Mouse (Mus musculus) CH12.LX (cell line): ENCODE results near the gene Sbf2. TPM values are rescaled to one million over a fixed set of nuclear protein-coding genes. Genes with fewer than 3 reads are reported as not detected.

Source experiments
- DNase-seq: peaks from one replicate; pipeline ENCODE4 v3.0.0-alpha.2; 2013; ENCODE audit errors: extremely low read depth
- H3K27ac ChIP-seq: 2 replicates; pipeline ENCODE4 v1.5.1; 2012; ENCODE audit warnings: low read depth, mild to moderate bottlenecking, control low read depth, moderate library complexity; ENCODE audit not compliant: insufficient read depth
- H3K27me3 ChIP-seq: replicated peaks from 2 replicates; pipeline ENCODE3; 2012; ENCODE audit warnings: inconsistent platforms
- H3K36me3 ChIP-seq, 2 experiments: replicated peaks in 1 of 2; 2 replicates each; pipeline versions ENCODE3 to v1.6.1; 2012; ENCODE audit warnings: inconsistent platforms in 1 of 2, low read length in 1 of 2, mild to moderate bottlenecking in 1 of 2, mixed read lengths in 1 of 2, moderate library complexity in 1 of 2; ENCODE audit not compliant: control insufficient read depth in 1 of 2, insufficient read depth in 1 of 2
- H3K4me1 ChIP-seq, 2 experiments: 2 replicates each; pipeline ENCODE4 v1.6.1; 2012; ENCODE audit warnings: inconsistent platforms in 1 of 2, moderate library complexity in 1 of 2; ENCODE audit not compliant: insufficient read depth in 2 of 2, control insufficient read depth in 1 of 2
- H3K4me2 ChIP-seq: 2 replicates; pipeline ENCODE4 v1.6.1; 2012; ENCODE audit warnings: low read depth, mild to moderate bottlenecking, control low read depth; ENCODE audit not compliant: poor library complexity, insufficient read depth, severe bottlenecking
- H3K4me3 ChIP-seq, 3 experiments: fragments of 150-350 bp in 1 of 3; sonication (generic) in 1 of 3; replicated peaks in 1 of 3; 2 replicates each; pipeline versions ENCODE3 to v1.5.1; 2011 to 2012; ENCODE audit warnings: low read depth in 2 of 3, low read length in 2 of 3, mild to moderate bottlenecking in 2 of 3, moderate library complexity in 2 of 3, control low read depth in 1 of 3, improper control_type of control experiment in 1 of 3, inconsistent platforms in 1 of 3, mixed read lengths in 1 of 3; ENCODE audit not compliant: poor library complexity in 1 of 3
- H3K79me2 ChIP-seq: replicated peaks from 2 replicates; pipeline ENCODE4 v1.6.1; 2012; ENCODE audit warnings: mild to moderate bottlenecking, moderate library complexity; ENCODE audit not compliant: control insufficient read depth, poor library complexity, insufficient read depth, severe bottlenecking; ENCODE audit errors: extremely low read depth
- H3K9ac ChIP-seq: 2 replicates; pipeline ENCODE4 v1.6.1; 2012; ENCODE audit warnings: low read depth, mild to moderate bottlenecking, control low read depth, moderate library complexity; ENCODE audit not compliant: insufficient read depth
- H3K9me3 ChIP-seq: replicated peaks from 2 replicates; pipeline ENCODE3; 2012; ENCODE audit warnings: low read length, inconsistent platforms, mixed read lengths
- CHD1 ChIP-seq: IDR thresholded peaks from 2 replicates; pipeline ENCODE4 v1.6.1; 2012; ENCODE audit warnings: low read depth, low read length, improper control_type of control experiment, inconsistent platforms
- CHD2 ChIP-seq: IDR thresholded peaks from 2 replicates; pipeline ENCODE4 v1.6.1; 2011; ENCODE audit warnings: low read length, improper control_type of control experiment
- E2F4 ChIP-seq: IDR thresholded peaks from 2 replicates; pipeline ENCODE4 v1.6.1; 2011; ENCODE audit warnings: low read depth, low read length, improper control_type of control experiment; ENCODE audit not compliant: insufficient replicate concordance
- ETS1 ChIP-seq: conservative IDR thresholded peaks from 2 replicates; pipeline ENCODE4 v1.6.1; 2012; ENCODE audit warnings: low read depth, mild to moderate bottlenecking, inconsistent platforms, low read length, improper control_type of control experiment, moderate library complexity
- HCFC1 ChIP-seq: IDR thresholded peaks from 2 replicates; pipeline ENCODE4 v1.6.1; 2012; ENCODE audit warnings: low read depth, mild to moderate bottlenecking, inconsistent platforms, low read length, improper control_type of control experiment
- KAT2A ChIP-seq: IDR thresholded peaks from 2 replicates; pipeline ENCODE4 v1.6.1; 2012; ENCODE audit warnings: low read length, improper control_type of control experiment, inconsistent platforms; ENCODE audit not compliant: insufficient replicate concordance
- MAFK ChIP-seq: IDR thresholded peaks from 2 replicates; pipeline ENCODE4 v1.6.1; 2011; ENCODE audit warnings: low read length, improper control_type of control experiment; ENCODE audit not compliant: insufficient replicate concordance
- MAX ChIP-seq: IDR thresholded peaks from 2 replicates; pipeline ENCODE4 v1.6.1; 2011; ENCODE audit warnings: low read length, improper control_type of control experiment
- MEF2A ChIP-seq: IDR thresholded peaks from 2 replicates; pipeline ENCODE4 v1.6.1; 2014; ENCODE audit warnings: low read depth, mild to moderate bottlenecking, inconsistent platforms, low read length, improper control_type of control experiment, borderline replicate concordance
- MXI1 ChIP-seq: IDR thresholded peaks from 2 replicates; pipeline ENCODE4 v1.6.1; 2011; ENCODE audit warnings: mild to moderate bottlenecking, low read depth, low read length, improper control_type of control experiment
- NRF1 ChIP-seq: IDR thresholded peaks from 2 replicates; pipeline ENCODE4 v1.6.1; 2014; ENCODE audit warnings: low read depth, mild to moderate bottlenecking, inconsistent platforms, low read length, improper control_type of control experiment, moderate library complexity
- POLR2AphosphoS2 ChIP-seq: IDR thresholded peaks from 2 replicates; pipeline ENCODE4 v1.6.1; 2011; ENCODE audit warnings: low read depth, low read length, improper control_type of control experiment
- RAD21 ChIP-seq: IDR thresholded peaks from 2 replicates; pipeline ENCODE4 v1.6.1; 2011; ENCODE audit warnings: low read depth, mild to moderate bottlenecking, low read length, improper control_type of control experiment, moderate library complexity
- SMC3 ChIP-seq: IDR thresholded peaks from 2 replicates; pipeline ENCODE4 v1.6.1; 2011; ENCODE audit warnings: low read depth, low read length, improper control_type of control experiment
- TBP ChIP-seq: conservative IDR thresholded peaks from 2 replicates; pipeline ENCODE4 v1.6.1; 2011; ENCODE audit warnings: low read depth, low read length, improper control_type of control experiment
- USF1 ChIP-seq: IDR thresholded peaks from 2 replicates; pipeline ENCODE4 v1.6.1; 2014; ENCODE audit warnings: low read depth, mild to moderate bottlenecking, inconsistent platforms, low read length, improper control_type of control experiment
- ZC3H11A ChIP-seq: IDR thresholded peaks from 2 replicates; pipeline ENCODE4 v1.6.1; 2012; ENCODE audit warnings: low read depth, mild to moderate bottlenecking, inconsistent platforms, low read length, improper control_type of control experiment
- ZNF384 ChIP-seq: IDR thresholded peaks from 2 replicates; pipeline ENCODE4 v1.6.1; 2012; ENCODE audit warnings: low read depth, low read length, improper control_type of control experiment, inconsistent platforms
- dilution Hi-C: fragments of 300-500 bp; cut with MboI; formaldehyde crosslinking; loops from 2 replicates; pipeline ENCODE4 v1.14.3; 2020; ENCODE audit warnings: low sequenced_read_pairs; ENCODE audit not compliant: extremely low pct_unique_long_range_greater_than_20kb, extremely low pct_ligation_motif_present
- in situ Hi-C: fragments of 300-500 bp; cut with MboI; formaldehyde crosslinking; loops from 3 replicates; pipeline ENCODE4 v1.14.3; 2019; ENCODE audit warnings: low sequenced_read_pairs, low pct_ligation_motif_present, low pct_unique_long_range_greater_than_20kb, mixed read lengths
- polyA plus RNA-seq: library from polyadenylated mRNA; unstranded; fragments of >175 nt; gene quantifications from 2 replicates; pipeline ENCODE4 v1.2.1, GENCODE M21; 2012; ENCODE audit warnings: low read depth; ENCODE audit not compliant: insufficient read length
- total RNA-seq, 2 experiments: library from RNA; depleted of rRNA; stranded (reverse); fragments of 300-350 nt in 1 of 2; fragments of >200 nt in 1 of 2; gene quantifications; 2 replicates each; pipeline ENCODE4 v1.2.3; 2012 to 2014

Sbf2 gene
- total and polyA plus RNA-seq, 3 experiments, result 9.5 to 21.5 (median 11.4) TPM

- dilution Hi-C loops (no loop called here), in situ Hi-C loops (no loop called here)
- peak overlapping the region; percentile 75 for H3K27ac ChIP-seq
- no peaks in the 10 kb centered on the region for H3K27me3 ChIP-seq
- H3K4me2 ChIP-seq, result peak overlapping the region; percentile 76
- peak; percentile 27 for DNase-seq
- peak overlapping the region; percentile 33 for H3K9ac ChIP-seq
- no peaks in the 10 kb centered on the region for H3K9me3 ChIP-seq
- H3K79me2 ChIP-seq, result no peaks in the 10 kb centered on the region; the same call in 1 of the 2 replicates
- peaks cover 6 to 28% of the 10 kb centered on the region in 2 experiments; a peak in 3 of 4 replicates for H3K4me1 ChIP-seq
- TF ChIP-seq ETS1 (no peak), TBP (0 out of 2 replicates have a peak, but pooled peaks have one; percentile 36), HCFC1 (no peak), SMC3 (no peak), CHD1 (no peak)
- peaks cover 0 to 31% of the 10 kb centered on the region in 2 experiments for H3K36me3 ChIP-seq
- H3K4me3 ChIP-seq, result peak overlapping the region in 2 of 3 experiments; percentile 4 to 14
Observed at GRCm38 (mm10) chr7:110361516-110361915, 253.2 kb downstream of the Sbf2 start.

- dilution Hi-C loops, result no loop called here
- no peak for DNase-seq
- H3K9me3 ChIP-seq, result no peaks in the 10 kb centered on the region
- no peaks in the 10 kb centered on the region for H3K27me3 ChIP-seq
- H3K4me3 ChIP-seq, result no peak overlapping the region
- in situ Hi-C loops, result no loop called here
- peaks cover 0 to 16% of the 10 kb centered on the region in 2 experiments for H3K36me3 ChIP-seq
- H3K27ac ChIP-seq, result no peak overlapping the region
- TF ChIP-seq NRF1, result no peak
- TF ChIP-seq MAFK, result no peak
- TF ChIP-seq MEF2A, result no peak
- TF ChIP-seq KAT2A, result no peak
- TF ChIP-seq POLR2AphosphoS2, result no peak
- TF ChIP-seq ZNF384, result no peak
- no peak for TF ChIP-seq HCFC1
- TF ChIP-seq MAX, result no peak
- no peak for TF ChIP-seq CHD2
- no peak for TF ChIP-seq ZC3H11A
- no peak for TF ChIP-seq E2F4
- TF ChIP-seq USF1, result no peak
- no peak for TF ChIP-seq MXI1
- TF ChIP-seq RAD21, result no peak
- no peak for TF ChIP-seq ETS1
- no peak overlapping the region for H3K4me2 ChIP-seq
- peaks cover 0 to 25% of the 10 kb centered on the region in 2 experiments; a peak in 2 of 4 replicates for H3K4me1 ChIP-seq
- H3K79me2 ChIP-seq, result no peaks in the 10 kb centered on the region; the same call in 1 of the 2 replicates
- no peak overlapping the region for H3K9ac ChIP-seq
Observed at GRCm38 (mm10) chr7:110359391-110359790, 255.3 kb downstream of the Sbf2 start.
